Mouse (Mus musculus) natural killer cell, adult 2 months (primary cell): Measurements from ENCODE around the gene Gp1ba.

ENCODE experiments used
- DNase-seq, 2 experiments: peaks; one replicate each; pipeline ENCODE4 v3.0.0; 2022; ENCODE audit warnings: low spot score in 2 of 2

Gp1ba gene

GRCm38 (mm10) chr11:70628431-70628830 is 10.5 kb upstream of the Gp1ba start:
- DNase-seq, result no peak

- peak in 1 of 2 experiments; percentile 49 for DNase-seq
Measured at GRCm38 (mm10) chr11:70629557-70629956, 9.4 kb upstream of the Gp1ba start.

GRCm38 (mm10) chr11:70630129-70630528 is 8.8 kb upstream of the Gp1ba start:
- DNase-seq, result no peak

- DNase-seq, result no peak
Measured at GRCm38 (mm10) chr11:70635601-70636000, 3.3 kb upstream of the Gp1ba start.

- DNase-seq, result no peak
Measured at GRCm38 (mm10) chr11:70637764-70638163, 1.2 kb upstream of the Gp1ba start.

GRCm38 (mm10) chr11:70638293-70638692 is 629 bp upstream of the Gp1ba start:
- DNase-seq, result no peak

- no peak for DNase-seq
Measured at GRCm38 (mm10) chr11:70639976-70640375, 1.1 kb downstream of the Gp1ba start.

GRCm38 (mm10) chr11:70641241-70641640 is 2.3 kb downstream of the Gp1ba start:
- DNase-seq, result no peak

- no peak for DNase-seq
Measured at GRCm38 (mm10) chr11:70643051-70643450, 4.1 kb downstream of the Gp1ba start.

- no peak for DNase-seq
Measured at GRCm38 (mm10) chr11:70644564-70645103, 5.7 kb downstream of the Gp1ba start.

- DNase-seq, result no peak
Measured at GRCm38 (mm10) chr11:70645461-70646258, 6.7 kb downstream of the Gp1ba start.

- no peak for DNase-seq
Measured at GRCm38 (mm10) chr11:70646259-70646555, 7.3 kb downstream of the Gp1ba start.

- DNase-seq, result peak; percentile 93 to 95
Measured at GRCm38 (mm10) chr11:70646691-70647650, 8.0 kb downstream of the Gp1ba start, which contains the start of the genes Rnf167 and Slc25a11. Gene Rnf167 (plus strand): TSS chr11:70647235. Gene Slc25a11 (minus strand): TSS chr11:70647479.

- peak in 1 of 2 experiments; percentile 23 for DNase-seq
Measured at GRCm38 (mm10) chr11:70647716-70648420, 8.9 kb downstream of the Gp1ba start.

- DNase-seq, result peak in 1 of 2 experiments; percentile 21
Measured at GRCm38 (mm10) chr11:70648512-70648911, 9.6 kb downstream of the Gp1ba start.

GRCm38 (mm10) chr11:70649185-70649734 is 10.3 kb downstream of the Gp1ba start:
- DNase-seq, result no peak

GRCm38 (mm10) chr11:70650322-70651175 is 11.6 kb downstream of the Gp1ba start:
- DNase-seq, result peak in 1 of 2 experiments; percentile 57

- peak; percentile 47 to 59 for DNase-seq
Measured at GRCm38 (mm10) chr11:70651391-70651790, 12.5 kb downstream of the Gp1ba start.

GRCm38 (mm10) chr11:70652029-70652883 is 13.3 kb downstream of the Gp1ba start:
- peak in 1 of 2 experiments; percentile 40 for DNase-seq
